Mouse (Mus musculus) ES-Bruce4 (cell line): Measurements from ENCODE around the gene Catsperb.

ENCODE experiments used
- CTCF ChIP-seq: IDR thresholded peaks from one replicate; pipeline ENCODE4 v1.8.1; 2011; ENCODE audit warnings: low read depth, low read length
- POLR2A ChIP-seq: IDR thresholded peaks from one replicate; pipeline ENCODE4 v1.8.1; 2011; ENCODE audit warnings: low read length; ENCODE audit not compliant: insufficient read depth

- no peak for TF ChIP-seq CTCF
- TF ChIP-seq POLR2A: no peak
These were observed 21.7 kb downstream of the Catsperb start for GRCm38 (mm10) chr12:101426131-101426530.
